Mouse (Mus musculus) G1E (cell line): ENCODE measurements at regions not wholly inside any gene's neighbourhood (a gene's known extent, or its start where the extent isn't known, plus 50 kb on each side); places are given as distances from the start of the nearest gene placed in this dataset.

Source experiments
- CTCF ChIP-seq: IDR thresholded peaks from 2 replicates; pipeline ENCODE4 v1.5.1; 2012; ENCODE audit warnings: low read depth, low read length, inconsistent platforms, mixed read lengths
- GATA1 ChIP-seq: IDR thresholded peaks from 2 replicates; pipeline ENCODE4 v1.6.1; 2012; ENCODE audit warnings: borderline replicate concordance, low read length, inconsistent platforms, mixed read lengths
- GATA2 ChIP-seq: IDR thresholded peaks from 2 replicates; pipeline ENCODE4 v1.6.1; 2012; ENCODE audit warnings: low read depth, low read length, inconsistent platforms, borderline replicate concordance
- POLR2AphosphoS5 ChIP-seq: IDR thresholded peaks from 2 replicates; pipeline ENCODE4 v1.6.1; 2012; ENCODE audit warnings: low read depth, low read length, inconsistent platforms; ENCODE audit not compliant: insufficient replicate concordance
- TAL1 ChIP-seq: conservative IDR thresholded peaks from 2 replicates; pipeline ENCODE4 v1.6.1; 2012; ENCODE audit warnings: low read depth, low read length, inconsistent platforms, mixed read lengths

DNA sequence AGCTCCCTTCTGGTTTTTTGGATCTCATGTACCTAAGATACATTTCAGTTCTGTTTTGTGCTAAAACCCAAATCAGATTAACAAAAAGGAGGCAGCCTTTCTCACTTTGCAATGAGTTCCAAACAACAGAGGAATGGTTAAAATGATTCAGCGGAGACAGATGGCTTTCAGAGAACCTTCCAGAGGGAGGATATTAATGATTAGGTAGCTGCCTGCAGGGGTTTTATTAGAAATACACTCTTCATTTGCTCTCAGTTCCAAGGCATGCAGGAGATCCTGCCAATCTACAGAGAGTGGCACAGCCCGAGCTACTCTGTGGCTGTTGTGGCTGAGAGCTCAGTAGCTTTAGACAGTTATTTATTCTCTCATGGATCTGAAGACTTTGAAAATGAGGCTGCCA, 162.4 kb downstream of the Rsl24d1 start:
- TF ChIP-seq CTCF (no peak), TAL1 (no peak), GATA1 (no peak), POLR2AphosphoS5 (no peak), GATA2 (no peak)
